Mouse (Mus musculus) megakaryocyte, embryonic 14.5 days (primary cell): Measurements from ENCODE around the gene Shisa5.

Source experiments
- FLI1 ChIP-seq: IDR thresholded peaks from 2 replicates; pipeline ENCODE4 v1.6.1; 2012; ENCODE audit warnings: low read length, inconsistent platforms, mixed read lengths
- GATA1 ChIP-seq: IDR thresholded peaks from 3 replicates; pipeline ENCODE4 v1.6.1; 2012; ENCODE audit warnings: mixed read lengths, low read length, inconsistent platforms, borderline replicate concordance

DNA sequence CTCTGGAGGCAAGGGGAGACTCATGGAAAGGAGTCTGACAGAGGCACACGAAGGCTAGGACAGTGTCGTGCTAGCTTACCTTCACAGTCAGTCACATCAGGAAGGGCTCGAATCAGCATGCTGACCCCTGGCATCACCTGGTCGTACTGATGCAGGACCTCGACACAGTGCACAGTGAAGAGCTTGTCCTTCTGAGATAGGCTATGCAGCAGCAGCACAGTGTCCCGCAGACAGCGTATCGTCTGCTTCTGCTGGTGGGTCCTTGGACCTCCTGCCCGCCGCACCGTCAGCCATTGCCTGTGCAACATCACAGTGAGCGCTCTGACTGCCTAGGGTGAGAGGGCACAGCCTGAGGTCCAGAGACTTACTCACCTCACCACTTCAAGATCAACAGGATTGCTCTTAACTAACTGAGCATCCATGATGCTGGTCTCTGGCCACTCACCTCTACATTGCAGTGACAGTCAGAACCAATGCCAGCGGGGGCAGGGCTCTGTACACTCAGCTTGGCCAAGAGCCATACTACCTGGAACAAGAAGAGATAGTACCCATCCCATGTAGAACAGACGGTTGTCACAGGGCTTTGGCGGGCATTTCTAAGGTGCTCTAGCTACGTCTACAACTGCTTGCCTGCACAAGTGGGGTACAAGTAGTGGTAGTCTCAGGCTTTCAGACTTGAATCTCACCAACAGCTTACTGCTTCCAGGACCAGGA is 22.0 kb downstream of the Shisa5 start:
- TF ChIP-seq GATA1 (no peak), FLI1 (no peak)
